Mouse (Mus musculus) right cerebral cortex, postnatal 4 days (tissue): ENCODE measurements at regions not wholly inside any gene's neighbourhood (a gene's known extent, or its start where the extent isn't known, plus 50 kb on each side); places are given as distances from the start of the nearest gene placed in this dataset.
"Not testable (repeated sequence)": the region's sequence is repeated elsewhere in the genome, so short reads cannot be mapped to it uniquely, and the experiment has no call there.

Experiments used
- DNase-seq: peaks from one replicate; pipeline ENCODE4 v3.0.0-alpha.2; 2022

- no peak for DNase-seq
Measured at GRCm38 (mm10) chr2:21980177-21980576, 247.1 kb upstream of the Myo3a start.

GRCm38 (mm10) chr2:22024438-22024837 lies 202.9 kb upstream of the Myo3a start:
- DNase-seq: no peak

- DNase-seq: no peak
Measured at GRCm38 (mm10) chr2:22026794-22027193, 200.5 kb upstream of the Myo3a start.

GRCm38 (mm10) chr2:22028569-22028968 lies 198.7 kb upstream of the Myo3a start:
- no peak for DNase-seq

- DNase-seq: no peak
Measured at GRCm38 (mm10) chr2:22029022-22029803, 198.1 kb upstream of the Myo3a start.

- DNase-seq: no peak
Measured at GRCm38 (mm10) chr2:22029804-22030194, 197.5 kb upstream of the Myo3a start.

GRCm38 (mm10) chr2:22036841-22037240 lies 190.5 kb upstream of the Myo3a start:
- DNase-seq: no peak

GRCm38 (mm10) chr2:22038780-22039179 lies 188.5 kb upstream of the Myo3a start:
- no peak for DNase-seq

- DNase-seq: not testable (repeated sequence)
Measured at GRCm38 (mm10) chr2:22043937-22044336, 183.4 kb upstream of the Myo3a start.

GRCm38 (mm10) chr2:22044949-22045348 lies 182.4 kb upstream of the Myo3a start:
- no peak for DNase-seq

GRCm38 (mm10) chr2:22047465-22047864 lies 179.8 kb upstream of the Myo3a start:
- no peak for DNase-seq

- no peak for DNase-seq
Measured at GRCm38 (mm10) chr2:22066535-22066934, 160.8 kb upstream of the Myo3a start.

GRCm38 (mm10) chr2:22096848-22097247 lies 130.5 kb upstream of the Myo3a start:
- DNase-seq: no peak

- no peak for DNase-seq
Measured at GRCm38 (mm10) chr2:22105150-22105549, 122.2 kb upstream of the Myo3a start.

GRCm38 (mm10) chr2:22149721-22150120 lies 77.6 kb upstream of the Myo3a start:
- no peak for DNase-seq

GRCm38 (mm10) chr2:22156576-22156975 lies 70.7 kb upstream of the Myo3a start:
- no peak for DNase-seq

GRCm38 (mm10) chr2:22165443-22165842 lies 61.9 kb upstream of the Myo3a start:
- no peak for DNase-seq

- DNase-seq: no peak
Measured at GRCm38 (mm10) chr2:22165919-22166318, 61.4 kb upstream of the Myo3a start.
